Mouse (Mus musculus): Measurements from ENCODE around the gene Hps6. TPM values are rescaled to one million over a fixed set of nuclear protein-coding genes. Genes with fewer than 3 reads are reported as not detected.
A peak's percentile ranks its signal among the peaks of the same experiment; 100 is the strongest.
"Not testable (repeated sequence)": the region's sequence is repeated elsewhere in the genome, so short reads cannot be mapped to it uniquely, and the experiment has no call there.

Gene Hps6
- 8.9 and 9.6 TPM in 2 replicates for polyA plus RNA-seq (2015; fragmentation: Nextera tagmentation; extraction: Ambion mirVana)

- WGBS, result 2% methylated on average over 68 of the region's 70 CpGs
- peak; percentile 94 for DNase-seq (ENCODE audit: low spot score)
Measured at GRCm38 (mm10) chr19:46003371-46004226, at the start of gene Hps6. Gene Hps6 (plus strand): TSS chr19:46003508.

DNA sequence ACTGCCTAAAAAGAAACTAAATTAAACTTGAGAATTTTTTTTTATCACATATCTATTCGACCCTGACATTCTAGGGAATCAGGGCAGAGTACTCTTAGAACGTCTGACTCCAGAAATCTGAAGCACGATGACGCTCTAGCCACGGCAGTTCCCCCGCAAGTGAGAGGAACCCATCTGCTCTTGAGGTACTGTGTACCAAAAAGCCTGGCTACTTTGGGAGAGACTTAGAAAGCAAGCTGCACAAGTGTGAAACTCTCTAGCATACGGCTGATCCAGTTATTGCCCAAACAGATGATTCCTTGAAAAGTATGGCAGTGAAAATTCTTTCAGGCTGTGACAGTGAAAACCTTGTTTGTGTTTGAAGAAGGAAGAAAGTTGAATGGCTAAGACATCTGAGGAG is 46.6 kb upstream of the Hps6 start:
- H3K9ac ChIP-seq (replicated peaks; ENCODE audit: low read depth), result no peak overlapping the region
- H3K27ac ChIP-seq (ENCODE audit: low read length), result no peak overlapping the region
- no peaks in the 10 kb centered on the region for H3K36me3 ChIP-seq (ENCODE audit: insufficient read depth, low read length)
- TF ChIP-seq CTCF (IDR thresholded peaks at IDR 0.05) (no peak), EP300 (IDR thresholded peaks at IDR 0.05) (no peak)
- no peak overlapping the region for H3K4me2 ChIP-seq (replicated peaks; ENCODE audit: low read depth, low read length)
- no peak overlapping the region for H3K4me3 ChIP-seq (ENCODE audit: low read depth, low read length)
- ATAC-seq (no peak), DNase-seq (ENCODE audit: low spot score) (no peak)
- whole genome bisulfite sequencing, result 83% methylated on average over 7 of the region's 7 CpGs
- H3K4me1 ChIP-seq (ENCODE audit: insufficient read depth, low read depth, low read length), result no peaks in the 10 kb centered on the region
- H3K9me3 ChIP-seq (ENCODE audit: low read length), result no peaks in the 10 kb centered on the region
- no peaks in the 10 kb centered on the region for H3K27me3 ChIP-seq (replicated peaks; ENCODE audit: insufficient read depth, low read length)

More at GRCm38 (mm10) chr19:46003371-46004226, at the start of gene Hps6:
- H3K4me2 ChIP-seq (replicated peaks; ENCODE audit: low read depth, low read length), result peak within 1 kb of the TSS; percentile 98
- no peaks in the 10 kb centered on the region for H3K36me3 ChIP-seq (ENCODE audit: insufficient read depth, low read length)
- H3K27ac ChIP-seq (ENCODE audit: low read length), result peak within 1 kb of the TSS; percentile 77
- peak within 1 kb of the TSS; percentile 71 for H3K9ac ChIP-seq (replicated peaks; ENCODE audit: low read depth)
- no peaks in the 10 kb centered on the region for H3K27me3 ChIP-seq (replicated peaks; ENCODE audit: insufficient read depth, low read length)
- TF ChIP-seq CTCF (IDR thresholded peaks at IDR 0.05) (peak; percentile 21), EP300 (IDR thresholded peaks at IDR 0.05) (no peak)
- H3K4me1 ChIP-seq (ENCODE audit: insufficient read depth, low read depth, low read length), result peaks cover 7% of the 10 kb centered on the region; the same call in 1 of the 2 replicates
- H3K9me3 ChIP-seq (ENCODE audit: low read length), result no peaks in the 10 kb centered on the region
- peak within 1 kb of the TSS; percentile 68 for H3K4me3 ChIP-seq (ENCODE audit: low read depth, low read length)
- peak; percentile 96 for ATAC-seq

GRCm38 (mm10) chr19:45960770-45961169 is 42.5 kb upstream of the Hps6 start:
- no peaks in the 10 kb centered on the region for H3K27me3 ChIP-seq (replicated peaks; ENCODE audit: insufficient read depth, low read length)
- no peaks in the 10 kb centered on the region for H3K9me3 ChIP-seq (ENCODE audit: low read length)
- H3K36me3 ChIP-seq (ENCODE audit: insufficient read depth, low read length), result 0 out of 2 replicates have a peak, but pooled peaks cover 6% of the 10 kb centered on the region
- ATAC-seq, result no peak
- no peak overlapping the region for H3K4me2 ChIP-seq (replicated peaks; ENCODE audit: low read depth, low read length)
- no peak for DNase-seq (ENCODE audit: low spot score)
- H3K9ac ChIP-seq (replicated peaks; ENCODE audit: low read depth), result no peak overlapping the region
- no peaks in the 10 kb centered on the region for H3K4me1 ChIP-seq (ENCODE audit: insufficient read depth, low read depth, low read length)
- WGBS, result 41% methylated on average over 5 of the region's 5 CpGs
- no peak overlapping the region for H3K4me3 ChIP-seq (ENCODE audit: low read depth, low read length)
- no peak overlapping the region for H3K27ac ChIP-seq (ENCODE audit: low read length)
- TF ChIP-seq EP300 (IDR thresholded peaks at IDR 0.05) (no peak), CTCF (IDR thresholded peaks at IDR 0.05) (no peak)

GRCm38 (mm10) chr19:45984379-45984778 is 18.9 kb upstream of the Hps6 start:
- TF ChIP-seq EP300 (IDR thresholded peaks at IDR 0.05), result no peak
- no peak for TF ChIP-seq CTCF (IDR thresholded peaks at IDR 0.05)
- Histone ChIP-seq H3K4me3 (ENCODE audit: low read depth, low read length) (no peak overlapping the region), H3K27me3 (replicated peaks; ENCODE audit: insufficient read depth, low read length) (no peaks in the 10 kb centered on the region), H3K27ac (ENCODE audit: low read length) (no peak overlapping the region), H3K9me3 (ENCODE audit: low read length) (no peaks in the 10 kb centered on the region), H3K4me1 (ENCODE audit: insufficient read depth, low read depth, low read length) (no peaks in the 10 kb centered on the region), H3K4me2 (replicated peaks; ENCODE audit: low read depth, low read length) (no peak overlapping the region), H3K36me3 (ENCODE audit: insufficient read depth, low read length) (no peaks in the 10 kb centered on the region), H3K9ac (replicated peaks; ENCODE audit: low read depth) (no peak overlapping the region)
- ATAC-seq (no peak), DNase-seq (ENCODE audit: low spot score) (no peak)

DNA sequence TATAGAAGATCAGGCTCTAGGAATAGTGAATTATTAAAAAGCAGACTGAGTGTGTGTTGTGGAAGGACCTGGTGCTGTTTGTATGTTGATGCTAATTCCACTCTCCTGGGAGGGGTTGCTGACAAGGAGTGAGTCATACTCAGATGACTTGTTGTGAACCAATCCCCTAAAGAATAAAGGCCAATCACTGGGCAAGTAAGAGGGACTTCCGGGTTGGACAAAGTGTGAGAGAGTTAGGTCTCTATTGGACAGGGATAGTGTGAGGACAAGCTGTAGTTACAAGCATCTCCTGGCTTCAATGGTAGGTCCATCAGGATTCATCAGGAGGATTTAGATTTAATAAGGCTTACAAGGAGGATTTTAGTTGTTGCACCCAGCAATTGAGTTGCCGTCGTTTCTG is 15.1 kb upstream of the Hps6 start:
- H3K9me3 ChIP-seq (ENCODE audit: low read length), result no peaks in the 10 kb centered on the region
- TF ChIP-seq CTCF (IDR thresholded peaks at IDR 0.05) (no peak), EP300 (IDR thresholded peaks at IDR 0.05) (no peak)
- H3K27me3 ChIP-seq (replicated peaks; ENCODE audit: insufficient read depth, low read length), result no peaks in the 10 kb centered on the region
- H3K4me2 ChIP-seq (replicated peaks; ENCODE audit: low read depth, low read length), result no peak overlapping the region
- no peak for DNase-seq (ENCODE audit: low spot score)
- no peaks in the 10 kb centered on the region for H3K36me3 ChIP-seq (ENCODE audit: insufficient read depth, low read length)
- H3K4me1 ChIP-seq (ENCODE audit: insufficient read depth, low read depth, low read length), result no peaks in the 10 kb centered on the region
- 92% methylated on average over 3 of the region's 3 CpGs for WGBS
- H3K4me3 ChIP-seq (ENCODE audit: low read depth, low read length), result no peak overlapping the region
- H3K27ac ChIP-seq (ENCODE audit: low read length), result no peak overlapping the region
- no peak overlapping the region for H3K9ac ChIP-seq (replicated peaks; ENCODE audit: low read depth)
- ATAC-seq, result no peak

GRCm38 (mm10) chr19:45991171-45991570 is 12.1 kb upstream of the Hps6 start:
- DNase-seq (ENCODE audit: low spot score), result no peak
- no peak overlapping the region for H3K4me2 ChIP-seq (replicated peaks; ENCODE audit: low read depth, low read length)
- no peak overlapping the region for H3K9ac ChIP-seq (replicated peaks; ENCODE audit: low read depth)
- WGBS, result 90% methylated on average over 3 of the region's 3 CpGs
- H3K4me3 ChIP-seq (ENCODE audit: low read depth, low read length), result no peak overlapping the region
- H3K4me1 ChIP-seq (ENCODE audit: insufficient read depth, low read depth, low read length), result no peaks in the 10 kb centered on the region
- TF ChIP-seq EP300 (IDR thresholded peaks at IDR 0.05), result no peak
- TF ChIP-seq CTCF (IDR thresholded peaks at IDR 0.05), result no peak
- no peaks in the 10 kb centered on the region for H3K9me3 ChIP-seq (ENCODE audit: low read length)
- no peak overlapping the region for H3K27ac ChIP-seq (ENCODE audit: low read length)
- ATAC-seq, result no peak
- no peaks in the 10 kb centered on the region for H3K27me3 ChIP-seq (replicated peaks; ENCODE audit: insufficient read depth, low read length)
- H3K36me3 ChIP-seq (ENCODE audit: insufficient read depth, low read length), result no peaks in the 10 kb centered on the region; the same call in 1 of the 2 replicates

DNA sequence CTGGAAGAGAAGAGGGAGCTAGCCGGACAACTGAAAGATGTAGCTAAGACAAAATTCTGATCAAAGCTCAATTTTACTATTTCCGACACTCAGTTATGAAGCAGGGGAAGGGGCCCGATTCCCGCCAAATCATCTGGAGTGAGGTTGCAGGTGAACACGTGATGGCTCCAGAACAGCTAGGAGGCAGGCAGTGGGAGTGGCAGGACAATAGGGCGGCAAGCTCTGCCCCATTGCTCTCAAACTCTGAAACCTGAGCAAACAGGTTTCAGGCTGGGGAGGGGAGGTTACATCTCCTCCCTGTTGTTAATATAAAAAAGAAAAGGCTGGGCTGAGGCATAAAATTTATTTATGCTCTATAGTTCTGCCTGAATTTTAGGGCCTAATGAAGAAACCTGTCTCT is 9.9 kb upstream of the Hps6 start:
- 81% methylated on average over 6 of the region's 6 CpGs for WGBS
- not testable (repeated sequence) for H3K4me2 ChIP-seq (replicated peaks; ENCODE audit: low read depth, low read length); ATAC-seq; H3K36me3 ChIP-seq (ENCODE audit: insufficient read depth, low read length); H3K9ac ChIP-seq (replicated peaks; ENCODE audit: low read depth); H3K27me3 ChIP-seq (replicated peaks; ENCODE audit: insufficient read depth, low read length); DNase-seq (ENCODE audit: low spot score); H3K9me3 ChIP-seq (ENCODE audit: low read length); H3K27ac ChIP-seq (ENCODE audit: low read length); H3K4me1 ChIP-seq (ENCODE audit: insufficient read depth, low read depth, low read length); H3K4me3 ChIP-seq (ENCODE audit: low read depth, low read length)

Data from lung, postnatal 0 days (tissue).